Mouse (Mus musculus) layer of hippocampus, adult 9-11 months (tissue): ENCODE measurements at regions not wholly inside any gene's neighbourhood (a gene's known extent, or its start where the extent isn't known, plus 50 kb on each side); places are given as distances from the start of the nearest gene placed in this dataset.

Source experiments
- DNase-seq: peaks from one replicate; pipeline ENCODE4 v3.0.0; 2022

- peak; percentile 13 for DNase-seq
Measured at GRCm38 (mm10) chr19:48090393-48090792, 115.4 kb upstream of the Sorcs3 start.

GRCm38 (mm10) chr19:48097363-48097762, 108.5 kb upstream of the Sorcs3 start:
- DNase-seq: peak; percentile 75

DNA sequence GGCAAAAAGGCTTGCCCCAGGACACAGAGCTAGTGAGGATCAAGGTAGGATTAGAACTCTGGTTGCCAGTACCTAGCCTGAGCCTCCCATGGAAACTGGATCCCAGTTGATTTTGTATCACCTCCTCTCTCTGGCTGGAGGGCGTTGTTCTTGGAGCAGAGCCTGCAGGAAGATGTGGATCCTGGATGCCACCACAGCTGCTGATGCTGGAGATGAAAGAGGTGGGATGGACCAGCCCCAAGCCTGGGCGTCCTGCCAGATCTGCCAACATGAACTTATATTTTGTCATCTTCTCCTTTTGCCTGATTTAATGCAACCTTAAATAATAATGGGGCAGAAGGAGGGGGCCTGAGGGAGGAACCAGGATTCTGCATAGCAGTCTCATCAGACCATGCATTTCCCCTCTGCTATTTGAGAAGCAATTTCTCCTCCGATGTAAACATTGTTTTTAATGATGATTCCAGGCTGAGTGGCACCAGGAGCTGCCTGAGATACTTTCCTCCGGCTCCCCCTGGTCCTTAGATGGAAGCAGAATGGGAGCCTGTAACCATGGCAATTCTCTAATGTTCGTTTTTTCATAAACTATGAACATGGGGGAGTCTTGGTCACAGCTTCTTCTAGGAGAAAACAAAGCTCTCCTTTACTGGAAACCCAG, 107.8 kb upstream of the Sorcs3 start:
- peak; percentile 43 for DNase-seq

DNA sequence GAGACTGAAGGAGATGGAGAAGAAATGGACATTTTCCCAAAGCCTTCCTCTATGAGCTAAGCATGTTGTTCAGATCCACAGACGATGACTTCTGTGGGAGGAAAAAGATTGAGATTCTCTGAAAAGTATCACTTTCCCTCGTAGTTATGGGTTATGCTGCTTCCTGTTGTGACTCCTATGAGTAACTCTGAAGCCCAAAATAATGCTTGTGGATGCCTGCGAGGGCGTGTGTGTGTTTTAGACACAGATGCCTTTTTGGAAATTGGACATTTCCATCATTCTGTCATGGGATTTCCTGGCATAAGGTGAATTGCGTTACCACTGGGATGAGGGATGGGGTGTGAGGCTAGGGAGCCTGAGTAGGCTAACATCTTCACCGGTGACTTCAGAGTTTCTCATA, 104.8 kb upstream of the Sorcs3 start:
- no peak for DNase-seq

- DNase-seq: no peak
Measured at GRCm38 (mm10) chr19:48115155-48115554, 90.7 kb upstream of the Sorcs3 start.

DNA sequence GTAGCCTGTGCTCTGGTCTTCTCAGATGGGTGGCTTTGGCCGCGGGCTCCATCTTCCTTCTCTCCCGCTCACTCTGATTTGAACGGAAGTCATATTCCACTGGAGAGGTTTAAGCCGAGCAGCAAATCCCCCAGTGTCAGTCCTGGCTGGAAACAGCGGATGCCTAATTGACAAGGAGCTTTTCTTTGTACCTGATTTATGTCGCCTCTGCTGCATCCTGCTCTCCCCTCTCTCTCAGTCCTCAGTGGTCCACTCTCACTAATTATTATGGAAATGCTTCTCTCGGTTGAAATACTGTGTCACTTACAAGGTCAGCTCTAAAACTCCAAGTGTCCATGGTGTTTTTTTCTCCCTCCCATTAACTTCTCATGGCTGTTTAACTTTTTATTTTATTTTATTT, 90.1 kb upstream of the Sorcs3 start:
- no peak for DNase-seq

DNA sequence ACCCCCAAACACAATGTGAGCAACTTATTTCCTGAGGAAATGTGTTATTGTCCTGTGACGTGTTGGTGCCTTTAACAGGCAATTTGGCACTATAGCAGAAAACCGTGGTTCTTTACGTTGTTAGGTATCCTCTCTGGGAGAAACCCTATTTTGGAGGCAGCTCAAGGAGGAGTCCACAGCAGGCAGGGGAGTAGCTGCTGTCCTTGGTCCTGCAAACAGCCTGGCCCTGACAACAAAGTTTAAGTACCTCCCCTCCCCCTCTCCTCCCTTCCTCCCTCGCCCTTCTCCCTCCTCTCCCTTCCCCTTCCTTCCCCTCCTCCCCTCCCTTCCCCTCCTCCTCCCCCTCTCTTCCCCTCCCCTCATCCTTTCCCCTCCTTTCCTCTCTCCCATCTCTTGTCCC, 89.1 kb upstream of the Sorcs3 start:
- no peak for DNase-seq

DNA sequence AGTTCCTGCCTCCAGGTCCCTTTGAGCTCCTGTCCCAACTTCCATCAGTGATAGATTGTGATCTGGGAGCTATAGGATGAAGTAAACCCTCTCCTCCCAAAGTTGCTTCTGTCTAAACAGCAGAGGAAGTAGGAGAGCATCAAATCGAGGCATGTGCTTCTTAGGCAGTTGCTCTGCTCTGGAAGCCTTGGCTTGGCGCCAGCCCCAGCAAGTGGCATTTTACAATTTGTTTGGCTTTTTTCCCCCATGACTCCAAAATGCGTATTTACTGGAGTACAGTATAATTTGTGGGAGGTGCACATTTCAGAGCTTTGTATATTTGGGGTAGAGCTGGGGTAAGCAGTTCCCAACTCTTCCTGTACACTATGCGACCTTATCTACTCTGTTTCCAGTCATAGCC, 88.2 kb upstream of the Sorcs3 start:
- DNase-seq: no peak

DNA sequence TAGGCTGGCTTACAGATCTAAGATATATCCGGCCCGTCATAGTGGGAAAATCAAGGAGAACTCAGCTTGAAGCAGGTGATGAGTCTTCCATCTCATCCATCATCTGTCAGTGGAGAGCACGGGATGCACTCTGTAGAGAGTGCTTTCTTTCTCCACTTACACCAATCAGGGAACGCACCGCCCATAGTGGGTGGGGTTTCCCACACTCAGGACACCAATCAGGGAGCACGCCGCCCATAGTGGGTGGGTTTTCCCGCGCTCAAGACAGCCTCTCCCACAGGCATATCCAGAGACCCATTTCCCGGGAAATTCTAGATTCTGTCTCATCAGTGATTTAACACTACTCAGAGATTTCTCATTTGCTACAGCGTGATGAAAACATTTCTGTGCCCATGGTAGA, 83.5 kb upstream of the Sorcs3 start:
- no peak for DNase-seq

GRCm38 (mm10) chr19:48123777-48124176, 82.0 kb upstream of the Sorcs3 start:
- DNase-seq: peak; percentile 10

- no peak for DNase-seq
Measured at GRCm38 (mm10) chr19:48125731-48126130, 80.1 kb upstream of the Sorcs3 start.

GRCm38 (mm10) chr19:48128089-48128488, 77.7 kb upstream of the Sorcs3 start:
- DNase-seq: peak; percentile 82

DNA sequence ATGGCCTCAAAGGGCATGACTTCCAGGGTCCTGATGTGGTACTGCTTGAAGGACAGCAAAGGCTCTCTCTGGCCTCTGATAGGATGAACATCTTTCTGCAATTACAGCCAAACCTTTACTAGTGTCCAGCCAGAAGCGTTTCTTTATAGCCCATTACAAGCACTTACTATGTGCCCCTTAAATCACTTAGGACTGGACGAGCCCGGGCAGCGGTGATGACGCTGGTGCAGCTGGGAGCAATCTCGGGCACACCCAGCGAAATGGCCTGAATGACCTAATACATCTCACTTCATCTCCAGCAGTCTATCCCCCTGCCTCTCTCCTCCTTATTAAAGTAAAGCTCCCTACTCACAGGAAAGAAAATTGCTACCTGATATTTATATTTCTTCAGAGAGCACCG, 69.6 kb upstream of the Sorcs3 start:
- DNase-seq: no peak

- peak; percentile 51 for DNase-seq
Measured at GRCm38 (mm10) chr19:48144129-48144528, 61.7 kb upstream of the Sorcs3 start.
